Mouse (Mus musculus) spleen, adult 2 months (tissue): ENCODE measurements at regions not wholly inside any gene's neighbourhood (a gene's known extent, or its start where the extent isn't known, plus 50 kb on each side); places are given as distances from the start of the nearest gene placed in this dataset.

Source experiments
- DNase-seq, 2 experiments: peaks; one replicate each; pipeline versions ENCODE4 v3.0.0 to v3.0.0-alpha.2; 2012 to 2021; ENCODE audit warnings: low spot score in 2 of 2, low read depth in 1 of 2
- H3K27ac ChIP-seq: fragments of 200-500 bp; 2 replicates; pipeline ENCODE4 v1.5.1; 2012; ENCODE audit warnings: low read length, inconsistent platforms; ENCODE audit not compliant: insufficient read depth
- H3K27me3 ChIP-seq: fragments of 200-500 bp; 2 replicates; pipeline ENCODE4 v1.6.1; 2012; ENCODE audit warnings: mild to moderate bottlenecking, moderate library complexity, low read length, inconsistent platforms; ENCODE audit not compliant: control insufficient read depth, insufficient read depth
- H3K36me3 ChIP-seq: fragments of 200-500 bp; 2 replicates; pipeline ENCODE4 v1.6.1; 2012; ENCODE audit warnings: mild to moderate bottlenecking, low read length, inconsistent platforms; ENCODE audit not compliant: control insufficient read depth, insufficient read depth
- H3K4me1 ChIP-seq: fragments of 200-500 bp; 2 replicates; pipeline ENCODE4 v1.6.1; 2011; ENCODE audit warnings: inconsistent platforms; ENCODE audit not compliant: control insufficient read depth, insufficient read depth, insufficient read length
- H3K4me3 ChIP-seq: fragments of 200-500 bp; 2 replicates; pipeline ENCODE4 v1.5.1; 2011; ENCODE audit warnings: mild to moderate bottlenecking, inconsistent platforms; ENCODE audit not compliant: insufficient read depth, insufficient read length; ENCODE audit errors: extremely low read depth
- CTCF ChIP-seq: fragments of 200-500 bp; IDR thresholded peaks from 2 replicates; pipeline ENCODE4 v1.5.1; 2011; ENCODE audit warnings: mild to moderate bottlenecking, inconsistent platforms; ENCODE audit not compliant: insufficient read depth, insufficient read length, insufficient replicate concordance; ENCODE audit errors: extremely low read depth
- POLR2A ChIP-seq: fragments of 200-500 bp; IDR thresholded peaks from 2 replicates; pipeline ENCODE4 v1.6.1; 2011; ENCODE audit warnings: low read depth, low read length, inconsistent platforms
- WGBS: fragments of 180-500 bp; shearing (Covaris S2); methylation state at CpG from one replicate; pipeline ENCODE4 v1.1.7; 2018; 5-methylcytosine and 5-hydroxymethylcytosine counted together

DNA sequence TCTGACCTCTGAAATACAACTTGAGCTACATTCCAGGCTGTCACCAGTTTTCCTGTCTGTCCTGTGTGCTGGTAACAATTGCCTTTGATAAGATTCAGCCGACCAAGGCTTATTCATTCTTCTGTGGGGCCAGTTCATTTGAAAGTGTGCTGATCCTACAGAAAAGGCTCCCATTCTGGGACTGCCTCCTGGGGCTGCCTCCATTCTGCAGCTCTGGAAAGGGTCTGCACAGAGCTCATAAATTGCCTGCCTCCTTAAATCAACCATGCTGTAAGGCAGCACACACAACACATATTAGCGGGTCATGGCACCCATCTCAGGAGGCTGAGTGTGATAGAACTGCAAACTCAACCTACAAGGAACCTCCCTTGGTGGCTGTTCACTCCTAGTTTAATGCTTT lies 416.2 kb upstream of the Clnk start:
- TF ChIP-seq CTCF (no peak), POLR2A (no peak)
- no peak for DNase-seq
- no peaks in the 10 kb centered on the region for H3K36me3 ChIP-seq
- 77% methylated on average over 2 of the region's 2 CpGs for WGBS
- H3K4me1 ChIP-seq = no peaks in the 10 kb centered on the region
- no peak overlapping the region for H3K27ac ChIP-seq
- no peak overlapping the region for H3K4me3 ChIP-seq
- H3K27me3 ChIP-seq = no peaks in the 10 kb centered on the region

DNA sequence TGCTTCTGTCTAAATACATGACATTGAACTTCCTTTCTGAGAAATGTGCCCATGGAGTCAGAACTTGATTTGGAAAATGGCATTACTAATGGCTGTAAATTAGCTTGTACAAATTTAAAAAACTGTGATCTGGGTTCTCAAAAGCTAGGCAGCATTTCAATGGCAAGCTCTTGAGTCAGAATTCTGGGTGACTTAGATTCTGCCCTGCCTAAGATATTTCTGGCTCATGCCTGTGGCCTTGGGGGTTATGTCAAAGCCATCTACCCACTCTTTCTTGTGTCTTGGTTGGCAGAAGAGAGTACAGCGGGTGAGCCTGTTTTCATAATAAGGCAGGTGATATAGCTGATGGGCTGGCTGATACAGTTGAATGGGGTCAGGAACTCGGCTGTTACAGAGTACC lies 404.4 kb upstream of the Clnk start:
- WGBS = 83% methylated on average over 2 of the region's 2 CpGs

DNA sequence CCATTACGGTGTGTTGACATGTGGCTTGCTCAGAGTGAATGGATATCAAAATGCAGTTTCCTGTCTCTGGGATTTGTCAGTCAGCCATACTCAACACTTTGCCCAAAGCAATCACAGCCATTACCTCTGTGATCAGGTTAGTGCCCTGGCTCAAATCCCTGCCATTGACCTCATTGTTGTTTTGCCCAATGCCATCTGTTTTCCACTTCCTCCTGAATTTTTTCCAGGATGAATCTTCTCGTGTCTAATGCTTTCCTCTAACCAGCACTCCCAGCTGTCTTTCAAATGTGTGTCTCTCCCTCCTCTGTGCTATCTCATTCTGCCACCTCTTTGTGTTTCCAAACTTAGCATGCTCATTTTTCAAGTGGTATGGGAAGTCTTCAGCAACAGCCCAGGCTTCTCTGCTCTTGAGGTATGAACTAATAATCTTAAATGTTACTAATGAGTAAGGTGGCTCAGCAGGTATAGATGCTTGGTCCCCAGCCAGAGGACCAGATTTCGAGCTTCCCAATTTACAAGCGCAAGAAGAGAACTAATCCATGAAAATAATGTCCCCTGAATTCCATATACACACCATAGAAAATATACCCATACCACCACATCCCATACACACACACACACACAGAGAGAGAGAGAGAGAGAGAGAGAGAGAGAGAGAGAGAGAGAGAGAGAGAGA lies 397.2 kb upstream of the Clnk start:
- Histone ChIP-seq H3K27me3 (no peaks in the 10 kb centered on the region), H3K4me3 (no peak overlapping the region), H3K36me3 (no peaks in the 10 kb centered on the region), H3K4me1 (no peaks in the 10 kb centered on the region), H3K27ac (no peak overlapping the region)
- 78% methylated on average over 4 of the region's 4 CpGs for WGBS
- TF ChIP-seq CTCF = no peak
- no peak for TF ChIP-seq POLR2A
- DNase-seq = no peak

More for the DNA sequence above, 404.4 kb upstream of the Clnk start:
- no peak for TF ChIP-seq POLR2A
- TF ChIP-seq CTCF = no peak
- no peak overlapping the region for H3K27ac ChIP-seq
- no peaks in the 10 kb centered on the region for H3K4me1 ChIP-seq
- no peaks in the 10 kb centered on the region for H3K36me3 ChIP-seq
- no peaks in the 10 kb centered on the region for H3K27me3 ChIP-seq
- H3K4me3 ChIP-seq = no peak overlapping the region
- no peak for DNase-seq

DNA sequence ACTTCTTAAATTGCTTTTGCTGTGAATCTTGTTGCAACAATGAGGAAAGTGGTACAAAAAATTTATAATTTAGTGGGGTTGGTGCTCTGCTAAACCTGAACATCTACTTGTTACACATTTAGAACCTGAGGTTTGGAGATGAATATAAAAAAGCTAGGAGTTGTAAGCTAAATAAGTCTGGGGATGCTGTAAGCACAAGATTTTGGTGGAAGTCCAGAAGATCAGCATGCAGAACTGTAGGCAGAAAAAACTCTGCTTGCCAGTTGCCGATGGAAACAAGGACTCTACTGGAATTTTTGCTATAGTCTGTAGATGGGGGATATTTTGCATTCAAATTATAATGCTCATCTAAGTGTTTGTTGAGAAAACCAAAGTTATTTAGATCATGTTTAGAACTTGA lies 390.5 kb upstream of the Clnk start:
- no peak overlapping the region for H3K4me3 ChIP-seq
- TF ChIP-seq CTCF = no peak
- no peak for TF ChIP-seq POLR2A
- H3K27me3 ChIP-seq = no peaks in the 10 kb centered on the region
- H3K36me3 ChIP-seq = no peaks in the 10 kb centered on the region
- no peak for DNase-seq
- H3K27ac ChIP-seq = no peak overlapping the region
- WGBS = 91% methylated on average over 1 of the region's 1 CpGs
- no peaks in the 10 kb centered on the region for H3K4me1 ChIP-seq

DNA sequence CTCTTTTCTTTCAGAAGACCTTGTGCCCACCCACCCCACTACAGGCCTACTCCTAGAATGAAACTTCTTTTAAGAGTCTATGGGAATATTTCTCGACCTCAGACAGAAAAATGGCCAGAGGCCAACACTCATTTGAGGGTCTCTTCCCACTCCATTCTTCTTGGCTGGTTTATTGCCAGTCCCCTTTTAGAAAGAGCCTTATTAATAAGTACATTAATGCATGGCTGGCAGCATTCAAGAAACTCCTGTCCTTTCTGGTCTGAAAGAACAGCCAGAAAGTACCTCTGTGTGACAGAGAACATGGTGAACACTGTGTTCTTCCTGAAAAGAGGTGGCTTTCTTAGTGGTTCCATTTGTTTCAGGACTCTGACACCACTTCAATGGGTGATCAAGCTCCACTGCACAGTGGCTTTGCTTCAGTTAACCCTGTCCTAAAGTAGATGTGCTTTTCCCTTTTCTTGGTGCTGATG lies 384.1 kb upstream of the Clnk start:
- Histone ChIP-seq H3K4me1 (no peaks in the 10 kb centered on the region), H3K4me3 (no peak overlapping the region), H3K27me3 (no peaks in the 10 kb centered on the region), H3K36me3 (no peaks in the 10 kb centered on the region), H3K27ac (no peak overlapping the region)
- TF ChIP-seq CTCF (no peak), POLR2A (no peak)
- no peak for DNase-seq
- WGBS = 79% methylated on average over 1 of the region's 1 CpGs

DNA sequence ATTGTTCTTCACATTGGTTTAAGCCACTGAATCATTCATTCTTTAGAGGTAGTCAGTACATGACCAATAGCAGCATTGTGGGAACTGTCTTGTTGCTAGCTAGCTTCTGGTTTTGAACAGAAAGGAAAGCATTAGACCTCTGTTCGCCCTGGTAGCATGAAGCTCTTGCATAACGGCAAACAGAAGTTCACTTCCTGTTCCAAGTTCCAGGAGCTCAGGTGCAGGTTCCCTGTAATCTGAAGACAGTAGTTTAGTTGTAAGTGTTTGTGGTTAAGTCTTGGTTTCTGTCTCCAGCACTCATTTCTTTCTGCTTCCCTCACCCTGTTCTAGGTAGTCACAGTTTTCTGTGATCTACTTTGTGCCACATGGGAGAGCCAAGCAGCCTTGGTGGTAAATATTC lies 381.1 kb upstream of the Clnk start:
- TF ChIP-seq CTCF (no peak), POLR2A (no peak)
- 12% methylated on average over 2 of the region's 2 CpGs for WGBS
- H3K4me3 ChIP-seq = no peak overlapping the region
- H3K27ac ChIP-seq = no peak overlapping the region
- H3K36me3 ChIP-seq = no peaks in the 10 kb centered on the region
- DNase-seq = no peak
- no peaks in the 10 kb centered on the region for H3K4me1 ChIP-seq
- no peaks in the 10 kb centered on the region for H3K27me3 ChIP-seq

DNA sequence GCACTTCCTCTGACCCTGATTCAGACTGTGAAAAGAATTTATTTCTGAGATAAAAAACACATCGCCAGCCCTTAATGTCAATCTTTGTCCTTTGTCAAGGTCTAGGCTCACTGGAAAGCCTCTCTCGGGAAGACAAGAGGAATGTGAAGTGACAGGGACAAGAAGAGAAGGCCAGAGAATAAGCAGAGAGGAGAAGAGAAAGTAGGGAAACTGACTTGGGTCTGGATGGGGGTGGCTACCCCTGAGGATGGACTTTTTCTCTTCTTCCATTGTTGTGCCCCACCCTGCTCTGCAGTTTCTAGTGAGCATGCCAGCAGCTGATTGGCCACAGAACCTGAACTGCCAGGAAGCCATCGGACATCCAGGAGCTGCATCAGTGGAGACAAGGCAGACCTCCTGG lies 375.6 kb upstream of the Clnk start:
- 79% methylated on average over 3 of the region's 3 CpGs for WGBS
- no peaks in the 10 kb centered on the region for H3K4me1 ChIP-seq
- no peaks in the 10 kb centered on the region for H3K36me3 ChIP-seq
- TF ChIP-seq CTCF (no peak), POLR2A (no peak)
- H3K27me3 ChIP-seq = no peaks in the 10 kb centered on the region
- H3K27ac ChIP-seq = no peak overlapping the region
- no peak for DNase-seq
- H3K4me3 ChIP-seq = no peak overlapping the region
